Mouse (Mus musculus): ENCODE results near the gene Catsper4. TPM values are rescaled to one million over a fixed set of nuclear protein-coding genes. Genes with fewer than 3 reads are reported as not detected.

The Catsper4 gene
- polyA plus RNA-seq, 1 experiment from 2014 or later: 0.32 TPM

Other genes starting within 250 kb of the Catsper4 start
- 42.6 and 50.4 TPM in 2 replicates for gene Dhdds, start 226.5 kb downstream of the Catsper4 start, polyA plus RNA-seq (2014; fragmentation: Nextera tagmentation; extraction: Ambion mirVana)
- 0.07 TPM in 2 replicates for gene Lin28a, start 208.5 kb downstream of the Catsper4 start, polyA plus RNA-seq (2014; fragmentation: Nextera tagmentation; extraction: Ambion mirVana)
- gene Zfp683, start 173.5 kb downstream of the Catsper4 start, polyA plus RNA-seq (2014; fragmentation: Nextera tagmentation; extraction: Ambion mirVana): not detected in 2 replicates
- 4.8 and 7.3 TPM in 2 replicates for gene Crybg2, start 166.6 kb downstream of the Catsper4 start, polyA plus RNA-seq (2014; fragmentation: Nextera tagmentation; extraction: Ambion mirVana)
- 16.3 and 16.4 TPM in 2 replicates for gene Cd52, start 132.3 kb downstream of the Catsper4 start, polyA plus RNA-seq (2014; fragmentation: Nextera tagmentation; extraction: Ambion mirVana)
- 7.0 and 8.3 TPM in 2 replicates for gene Ubxn11, start 124.8 kb downstream of the Catsper4 start, polyA plus RNA-seq (2014; fragmentation: Nextera tagmentation; extraction: Ambion mirVana)
- gene Sh3bgrl3, start 98.6 kb downstream of the Catsper4 start, polyA plus RNA-seq (2014; fragmentation: Nextera tagmentation; extraction: Ambion mirVana): 403 and 435 TPM in 2 replicates
- 43.2 and 55.9 TPM in 2 replicates for gene Cep85, start 40.3 kb downstream of the Catsper4 start, polyA plus RNA-seq (2014; fragmentation: Nextera tagmentation; extraction: Ambion mirVana)
- gene Gm7534, start 24.4 kb downstream of the Catsper4 start, polyA plus RNA-seq (2014; fragmentation: Nextera tagmentation; extraction: Ambion mirVana): not detected in 2 replicates
- gene Cnksr1, start 11.0 kb upstream of the Catsper4 start, polyA plus RNA-seq (2014; fragmentation: Nextera tagmentation; extraction: Ambion mirVana): 5.7 and 6.3 TPM in 2 replicates
- gene E130218I03Rik, start 16.3 kb upstream of the Catsper4 start, polyA plus RNA-seq (2014; fragmentation: Nextera tagmentation; extraction: Ambion mirVana): 0.36 and 0.41 TPM in 2 replicates
- 14.8 and 16.5 TPM in 2 replicates for gene Zfp593, start 18.2 kb upstream of the Catsper4 start, polyA plus RNA-seq (2014; fragmentation: Nextera tagmentation; extraction: Ambion mirVana)
- gene Gm30191, start 19.6 kb upstream of the Catsper4 start, polyA plus RNA-seq (2014; fragmentation: Nextera tagmentation; extraction: Ambion mirVana): not detected in 2 replicates
- 4.1 and 4.5 TPM in 2 replicates for gene Grrp1, start 26.7 kb upstream of the Catsper4 start, polyA plus RNA-seq (2014; fragmentation: Nextera tagmentation; extraction: Ambion mirVana)
- gene Pdik1l, start 60.5 kb upstream of the Catsper4 start, polyA plus RNA-seq (2014; fragmentation: Nextera tagmentation; extraction: Ambion mirVana): 19.0 and 19.6 TPM in 2 replicates
- not detected in 2 replicates for gene Trim63, start 87.7 kb upstream of the Catsper4 start, polyA plus RNA-seq (2014; fragmentation: Nextera tagmentation; extraction: Ambion mirVana)
- not detected in 2 replicates for gene Slc30a2, start 115.8 kb upstream of the Catsper4 start, polyA plus RNA-seq (2014; fragmentation: Nextera tagmentation; extraction: Ambion mirVana)
- gene Extl1, start 156.5 kb upstream of the Catsper4 start, polyA plus RNA-seq (2014; fragmentation: Nextera tagmentation; extraction: Ambion mirVana): 0.64 and 0.98 TPM in 2 replicates
- gene Pafah2, start 168.9 kb upstream of the Catsper4 start, polyA plus RNA-seq (2014; fragmentation: Nextera tagmentation; extraction: Ambion mirVana): 13.8 and 15.1 TPM in 2 replicates
- 1,523 and 1,653 TPM in 2 replicates for gene Stmn1, start 240.9 kb upstream of the Catsper4 start, polyA plus RNA-seq (2014; fragmentation: Nextera tagmentation; extraction: Ambion mirVana)